Mouse (Mus musculus) limb, embryonic 14.5 days (tissue): Measurements from ENCODE around the gene Acsf2. TPM values are rescaled to one million over a fixed set of nuclear protein-coding genes. Genes with fewer than 3 reads are reported as not detected.

Source experiments
- ATAC-seq: fragments of 200-750 bp; cut with Nextera tagmentation; 2 replicates; pipeline ENCODE4 v1.8.0; 2017; ENCODE audit warnings: low read depth, moderate number of reproducible peaks, moderate TSS enrichment; ENCODE audit not compliant: low FRiP score
- DNase-seq: peaks from one replicate; pipeline ENCODE4 v3.0.0-alpha.2; 2015; ENCODE audit warnings: low spot score
- H3K27ac ChIP-seq: fragments of 300-500 bp; sonication (generic); replicated peaks from 2 replicates; pipeline ENCODE4 v1.5.1; 2014; ENCODE audit warnings: low read depth, mild to moderate bottlenecking, low read length, moderate library complexity, mixed read lengths
- H3K27me3 ChIP-seq: fragments of 300-500 bp; sonication (generic); 2 replicates; pipeline ENCODE4 v1.6.1; 2014; ENCODE audit warnings: low read length, mixed read lengths; ENCODE audit not compliant: control insufficient read depth, insufficient read depth
- H3K36me3 ChIP-seq: fragments of 300-500 bp; sonication (generic); 2 replicates; pipeline ENCODE4 v1.6.1; 2014; ENCODE audit warnings: mild to moderate bottlenecking, low read length, moderate library complexity, mixed read lengths; ENCODE audit not compliant: control insufficient read depth, insufficient read depth
- H3K4me1 ChIP-seq: fragments of 300-500 bp; sonication (generic); 2 replicates; pipeline ENCODE4 v1.6.1; 2014; ENCODE audit warnings: antibody characterized with exemption, low read length, mixed read lengths; ENCODE audit not compliant: control insufficient read depth, insufficient read depth
- H3K4me2 ChIP-seq: fragments of 300-500 bp; sonication (generic); replicated peaks from 2 replicates; pipeline ENCODE4 v1.6.1; 2014; ENCODE audit warnings: low read depth, mild to moderate bottlenecking, low read length, moderate library complexity; ENCODE audit not compliant: severe bottlenecking
- H3K4me3 ChIP-seq: fragments of 300-500 bp; sonication (generic); replicated peaks from 2 replicates; pipeline ENCODE4 v1.5.1; 2014; ENCODE audit warnings: low read length
- H3K9ac ChIP-seq: fragments of 300-500 bp; sonication (generic); 2 replicates; pipeline ENCODE4 v1.6.1; 2014; ENCODE audit warnings: mild to moderate bottlenecking, low read depth, low read length, moderate library complexity; ENCODE audit not compliant: severe bottlenecking
- H3K9me3 ChIP-seq: fragments of 300-500 bp; sonication (generic); 2 replicates; pipeline ENCODE4 v1.6.1; 2016; ENCODE audit warnings: low read length; ENCODE audit not compliant: control insufficient read depth
- POLR2A ChIP-seq: fragments of 200-500 bp; IDR thresholded peaks from 2 replicates; pipeline ENCODE4 v1.8.0; 2012; ENCODE audit warnings: inconsistent platforms, mild to moderate bottlenecking, moderate library complexity, borderline replicate concordance; ENCODE audit not compliant: insufficient read depth, insufficient read length; ENCODE audit errors: extremely low read depth
- WGBS: fragments of 180-500 bp; shearing (Covaris S2); extraction: QIAGEN DNeasy Blood & Tissue Kit; methylation state at CpG from one replicate; pipeline ENCODE4 v1.1.7; 2014; 5-methylcytosine and 5-hydroxymethylcytosine counted together
- polyA plus RNA-seq, 2 experiments: library from polyadenylated mRNA; depleted of rRNA in 1 of 2; stranded (reverse) in 1 of 2; unstranded in 1 of 2; fragments of >200 nt; fragmentation: Nextera tagmentation in 1 of 2; extraction: Ambion mirVana in 1 of 2; gene quantifications; 2 replicates each; pipeline versions ENCODE4 v1.2.1 to v1.2.3; 2012 to 2014

Gene Acsf2
- polyA plus RNA-seq, 2 experiments, result 9.5 to 36.3 TPM

- DNase-seq, result peak; percentile 23
- peak within 1 kb of the TSS; percentile 65 for H3K9ac ChIP-seq
- no peaks in the 10 kb centered on the region for H3K9me3 ChIP-seq
- H3K27ac ChIP-seq, result no peak within 1 kb of the TSS
- peaks cover 9% of the 10 kb centered on the region; the same call in 1 of the 2 replicates for H3K4me1 ChIP-seq
- H3K4me3 ChIP-seq, result peak within 1 kb of the TSS; percentile 49
- ATAC-seq, result peak; percentile 80
- H3K4me2 ChIP-seq, result peak within 1 kb of the TSS; percentile 94
- no peak for TF ChIP-seq POLR2A
- H3K36me3 ChIP-seq, result no peaks in the 10 kb centered on the region
- WGBS, result 1% methylated on average over 42 of the region's 42 CpGs
- no peaks in the 10 kb centered on the region for H3K27me3 ChIP-seq
Observed at GRCm38 (mm10) chr11:94521219-94521843, 80.3 kb downstream of the Acsf2 start, which contains the start of gene Mycbpap. Mycbpap (minus strand) TSS chr11:94521742.

- Histone ChIP-seq H3K36me3 (no peaks in the 10 kb centered on the region), H3K9me3 (peaks cover 8% of the 10 kb centered on the region; the same call in 1 of the 2 replicates), H3K27ac (no peak overlapping the region), H3K27me3 (no peaks in the 10 kb centered on the region), H3K4me1 (peaks cover 2% of the 10 kb centered on the region; the same call in 1 of the 2 replicates), H3K4me2 (no peak overlapping the region), H3K4me3 (no peak overlapping the region), H3K9ac (no peak overlapping the region)
- 33% methylated on average over 9 of the region's 9 CpGs for WGBS
- no peak for TF ChIP-seq POLR2A
- ATAC-seq (no peak; the same call in 1 of the 2 replicates), DNase-seq (no peak)
Observed at GRCm38 (mm10) chr11:94513452-94513851, 88.2 kb downstream of the Acsf2 start.

- Histone ChIP-seq H3K27ac (no peak overlapping the region), H3K4me1 (peaks cover 2% of the 10 kb centered on the region; the same call in 1 of the 2 replicates), H3K4me3 (no peak overlapping the region), H3K4me2 (no peak overlapping the region), H3K9me3 (peaks cover 8% of the 10 kb centered on the region; the same call in 1 of the 2 replicates), H3K27me3 (no peaks in the 10 kb centered on the region), H3K36me3 (no peaks in the 10 kb centered on the region), H3K9ac (no peak overlapping the region)
- DNase-seq, result no peak
- ATAC-seq, result no peak
- no peak for TF ChIP-seq POLR2A
- WGBS, result 92% methylated on average over 10 of the region's 10 CpGs
Observed at GRCm38 (mm10) chr11:94508976-94509375, 92.7 kb downstream of the Acsf2 start.

Other genes starting within 250 kb of the Acsf2 start
- 1.0 and 1.6 TPM in 2 replicates for gene Abcc3, start 208.9 kb downstream of the Acsf2 start, polyA plus RNA-seq (2012; rRNA removed)
- gene Abcc3, start 208.9 kb downstream of the Acsf2 start, polyA plus RNA-seq (2014; fragmentation: Nextera tagmentation; extraction: Ambion mirVana), result 1.3 and 1.5 TPM in 2 replicates
- 449 and 693 TPM in 2 replicates for gene Cacna1g, start 127.7 kb downstream of the Acsf2 start, polyA plus RNA-seq (2012; rRNA removed)
- gene Cacna1g, start 127.7 kb downstream of the Acsf2 start, polyA plus RNA-seq (2014; fragmentation: Nextera tagmentation; extraction: Ambion mirVana), result 49.0 and 59.3 TPM in 2 replicates
- 0.16 and 0.29 TPM in 2 replicates for gene Spata20, start 115.7 kb downstream of the Acsf2 start, polyA plus RNA-seq (2012; rRNA removed)
- gene Spata20, start 115.7 kb downstream of the Acsf2 start, polyA plus RNA-seq (2014; fragmentation: Nextera tagmentation; extraction: Ambion mirVana), result 0.14 and 0.33 TPM in 2 replicates
- 3.0 and 3.6 TPM in 2 replicates for gene Epn3, start 101.9 kb downstream of the Acsf2 start, polyA plus RNA-seq (2012; rRNA removed)
- 3.5 and 4.3 TPM in 2 replicates for gene Epn3, start 101.9 kb downstream of the Acsf2 start, polyA plus RNA-seq (2014; fragmentation: Nextera tagmentation; extraction: Ambion mirVana)
- gene Mycbpap, start 80.1 kb downstream of the Acsf2 start, polyA plus RNA-seq (2012; rRNA removed), result 2.5 and 2.6 TPM in 2 replicates
- 1.2 and 1.5 TPM in 2 replicates for gene Mycbpap, start 80.1 kb downstream of the Acsf2 start, polyA plus RNA-seq (2014; fragmentation: Nextera tagmentation; extraction: Ambion mirVana)
- 11.5 and 12.9 TPM in 2 replicates for gene Rsad1, start 52.6 kb downstream of the Acsf2 start, polyA plus RNA-seq (2012; rRNA removed)
- gene Rsad1, start 52.6 kb downstream of the Acsf2 start, polyA plus RNA-seq (2014; fragmentation: Nextera tagmentation; extraction: Ambion mirVana), result 2.2 and 3.9 TPM in 2 replicates
- 29.5 and 47.5 TPM in 2 replicates for gene Chad, start 36.8 kb downstream of the Acsf2 start, polyA plus RNA-seq (2012; rRNA removed)
- 17.0 and 18.2 TPM in 2 replicates for gene Chad, start 36.8 kb downstream of the Acsf2 start, polyA plus RNA-seq (2014; fragmentation: Nextera tagmentation; extraction: Ambion mirVana)
- gene Lrrc59, start 27.9 kb upstream of the Acsf2 start, polyA plus RNA-seq (2012; rRNA removed), result 149 TPM in 2 replicates
- 197 and 200 TPM in 2 replicates for gene Lrrc59, start 27.9 kb upstream of the Acsf2 start, polyA plus RNA-seq (2014; fragmentation: Nextera tagmentation; extraction: Ambion mirVana)
- 79.4 and 113 TPM in 2 replicates for gene Mrpl27, start 51.9 kb upstream of the Acsf2 start, polyA plus RNA-seq (2012; rRNA removed)
- gene Mrpl27, start 51.9 kb upstream of the Acsf2 start, polyA plus RNA-seq (2014; fragmentation: Nextera tagmentation; extraction: Ambion mirVana), result 113 and 126 TPM in 2 replicates
- 18.9 and 19.5 TPM in 2 replicates for gene Eme1, start 52.1 kb upstream of the Acsf2 start, polyA plus RNA-seq (2012; rRNA removed)
- 16.5 and 19.4 TPM in 2 replicates for gene Eme1, start 52.1 kb upstream of the Acsf2 start, polyA plus RNA-seq (2014; fragmentation: Nextera tagmentation; extraction: Ambion mirVana)
- 40.0 and 52.7 TPM in 2 replicates for gene Xylt2, start 75.6 kb upstream of the Acsf2 start, polyA plus RNA-seq (2012; rRNA removed)
- 27.4 and 28.6 TPM in 2 replicates for gene Xylt2, start 75.6 kb upstream of the Acsf2 start, polyA plus RNA-seq (2014; fragmentation: Nextera tagmentation; extraction: Ambion mirVana)
- 0.06 and 0.14 TPM in 2 replicates for gene Gm11541, start 102.6 kb upstream of the Acsf2 start, polyA plus RNA-seq (2012; rRNA removed)
- 0.19 and 0.22 TPM in 2 replicates for gene Gm11541, start 102.6 kb upstream of the Acsf2 start, polyA plus RNA-seq (2014; fragmentation: Nextera tagmentation; extraction: Ambion mirVana)
- 0.08 and 0.26 TPM in 2 replicates for gene Cdc34b, start 139.9 kb upstream of the Acsf2 start, polyA plus RNA-seq (2012; rRNA removed)
- not detected in 2 replicates for gene Cdc34b, start 139.9 kb upstream of the Acsf2 start, polyA plus RNA-seq (2014; fragmentation: Nextera tagmentation; extraction: Ambion mirVana)
- gene Tmem92, start 180.8 kb upstream of the Acsf2 start, polyA plus RNA-seq (2012; rRNA removed), result not detected in 2 replicates
- gene Tmem92, start 180.8 kb upstream of the Acsf2 start, polyA plus RNA-seq (2014; fragmentation: Nextera tagmentation; extraction: Ambion mirVana), result not detected in 2 replicates